Mouse (Mus musculus): ENCODE measurements at regions not wholly inside any gene's neighbourhood (a gene's known extent, or its start where the extent isn't known, plus 50 kb on each side); places are given as distances from the start of the nearest gene placed in this dataset.

- H3K4me3 ChIP-seq (ENCODE audit: low read depth, low read length) = no peak overlapping the region
- H3K27ac ChIP-seq (ENCODE audit: insufficient read depth, low read depth, low read length) = no peak overlapping the region
- TF ChIP-seq CTCF (IDR thresholded peaks at IDR 0.05; ENCODE audit: extremely low read depth, insufficient read length, insufficient replicate concordance, low read depth, low read length) = no peak
- TF ChIP-seq POLR2A (IDR thresholded peaks at IDR 0.05; ENCODE audit: low read depth, low read length) = no peak
- no peaks in the 10 kb centered on the region for H3K4me1 ChIP-seq (ENCODE audit: control insufficient read depth, insufficient read depth, insufficient read length, low read length)
- H3K27me3 ChIP-seq (ENCODE audit: control insufficient read depth, insufficient read depth, low read length) = no peaks in the 10 kb centered on the region
- 83% methylated on average over 9 of the region's 9 CpGs for WGBS
- H3K36me3 ChIP-seq (ENCODE audit: control insufficient read depth, insufficient read depth, low read length) = no peaks in the 10 kb centered on the region
These were observed 158.6 kb upstream of the Csf3r start for GRCm38 (mm10) chr4:125865728-125866127.

GRCm38 (mm10) chr4:125871211-125871610 is 153.1 kb upstream of the Csf3r start:
- 84% methylated on average over 13 of the region's 13 CpGs for WGBS
- TF ChIP-seq POLR2A (IDR thresholded peaks at IDR 0.05; ENCODE audit: low read depth, low read length) (no peak), CTCF (IDR thresholded peaks at IDR 0.05; ENCODE audit: extremely low read depth, insufficient read length, insufficient replicate concordance, low read depth, low read length) (no peak)

DNA sequence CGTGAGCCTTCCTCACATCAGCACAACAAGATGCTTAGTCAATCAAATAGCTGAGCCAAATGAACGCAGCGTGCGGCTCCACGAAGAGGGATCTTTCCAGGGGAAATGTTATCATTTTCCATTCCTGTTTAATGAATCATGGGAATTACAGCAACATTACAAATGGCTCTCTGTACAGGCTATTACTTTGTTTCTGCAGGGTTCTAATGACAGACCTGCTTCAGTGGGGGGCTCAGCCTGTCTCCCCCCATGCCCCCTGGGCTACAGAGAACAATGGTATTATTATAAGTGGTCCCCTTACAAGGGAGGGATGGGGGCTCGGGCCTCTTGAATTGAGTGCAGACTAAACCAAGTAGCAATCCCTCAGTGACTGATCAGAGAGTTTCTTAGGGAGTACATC is 144.3 kb upstream of the Csf3r start:
- Histone ChIP-seq H3K27ac (ENCODE audit: insufficient read depth, low read depth, low read length) (no peak overlapping the region), H3K4me1 (ENCODE audit: control insufficient read depth, insufficient read depth, insufficient read length, low read length) (no peaks in the 10 kb centered on the region), H3K36me3 (ENCODE audit: control insufficient read depth, insufficient read depth, low read length) (no peaks in the 10 kb centered on the region), H3K4me3 (ENCODE audit: low read depth, low read length) (no peak overlapping the region), H3K27me3 (ENCODE audit: control insufficient read depth, insufficient read depth, low read length) (no peaks in the 10 kb centered on the region)
- TF ChIP-seq POLR2A (IDR thresholded peaks at IDR 0.05; ENCODE audit: low read depth, low read length) (no peak), CTCF (IDR thresholded peaks at IDR 0.05; ENCODE audit: extremely low read depth, insufficient read length, insufficient replicate concordance, low read depth, low read length) (no peak)
- 70% methylated on average over 6 of the region's 6 CpGs for WGBS

More at GRCm38 (mm10) chr4:125871211-125871610, 153.1 kb upstream of the Csf3r start:
- Histone ChIP-seq H3K4me1 (ENCODE audit: control insufficient read depth, insufficient read depth, insufficient read length, low read length) (no peaks in the 10 kb centered on the region), H3K27ac (ENCODE audit: insufficient read depth, low read depth, low read length) (no peak overlapping the region), H3K4me3 (ENCODE audit: low read depth, low read length) (no peak overlapping the region), H3K36me3 (ENCODE audit: control insufficient read depth, insufficient read depth, low read length) (no peaks in the 10 kb centered on the region), H3K27me3 (ENCODE audit: control insufficient read depth, insufficient read depth, low read length) (no peaks in the 10 kb centered on the region)

- Histone ChIP-seq H3K27ac (ENCODE audit: insufficient read depth, low read depth, low read length) (no peak overlapping the region), H3K36me3 (ENCODE audit: control insufficient read depth, insufficient read depth, low read length) (no peaks in the 10 kb centered on the region), H3K27me3 (ENCODE audit: control insufficient read depth, insufficient read depth, low read length) (no peaks in the 10 kb centered on the region), H3K4me1 (ENCODE audit: control insufficient read depth, insufficient read depth, insufficient read length, low read length) (no peaks in the 10 kb centered on the region), H3K4me3 (ENCODE audit: low read depth, low read length) (no peak overlapping the region)
- TF ChIP-seq CTCF (IDR thresholded peaks at IDR 0.05; ENCODE audit: extremely low read depth, insufficient read length, insufficient replicate concordance, low read depth, low read length) (no peak), POLR2A (IDR thresholded peaks at IDR 0.05; ENCODE audit: low read depth, low read length) (no peak)
- WGBS = 41% methylated on average over 3 of the region's 3 CpGs
These were observed 141.8 kb upstream of the Csf3r start for GRCm38 (mm10) chr4:125882531-125882930.

DNA sequence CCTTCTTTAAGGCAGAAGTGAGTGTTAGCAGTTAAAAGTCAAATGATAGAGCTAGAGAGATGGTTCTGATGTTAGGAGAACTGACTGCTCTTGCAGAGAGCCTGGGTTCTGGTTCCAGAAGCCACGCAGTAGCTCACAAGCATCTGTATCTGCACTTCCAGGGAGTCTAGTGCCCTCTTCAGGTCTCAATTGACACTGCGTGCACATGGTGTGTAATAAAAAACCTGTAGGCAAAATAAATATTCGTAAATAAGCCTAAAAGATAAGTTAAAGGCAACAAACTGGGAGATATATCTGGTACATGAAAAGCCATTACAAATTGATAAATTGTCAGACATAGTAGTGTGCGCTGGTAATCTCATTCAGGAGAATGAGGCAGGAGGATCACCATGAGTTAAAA is 133.8 kb upstream of the Csf3r start:
- TF ChIP-seq POLR2A (IDR thresholded peaks at IDR 0.05; ENCODE audit: low read depth, low read length) (no peak), CTCF (IDR thresholded peaks at IDR 0.05; ENCODE audit: extremely low read depth, insufficient read length, insufficient replicate concordance, low read depth, low read length) (no peak)
- no peaks in the 10 kb centered on the region for H3K27me3 ChIP-seq (ENCODE audit: control insufficient read depth, insufficient read depth, low read length)
- 63% methylated on average over 4 of the region's 4 CpGs for WGBS
- H3K4me1 ChIP-seq (ENCODE audit: control insufficient read depth, insufficient read depth, insufficient read length, low read length) = no peaks in the 10 kb centered on the region
- no peak overlapping the region for H3K4me3 ChIP-seq (ENCODE audit: low read depth, low read length)
- H3K27ac ChIP-seq (ENCODE audit: insufficient read depth, low read depth, low read length) = no peak overlapping the region
- no peaks in the 10 kb centered on the region for H3K36me3 ChIP-seq (ENCODE audit: control insufficient read depth, insufficient read depth, low read length)

- TF ChIP-seq POLR2A (IDR thresholded peaks at IDR 0.05; ENCODE audit: low read depth, low read length) = no peak
- TF ChIP-seq CTCF (IDR thresholded peaks at IDR 0.05; ENCODE audit: extremely low read depth, insufficient read length, insufficient replicate concordance, low read depth, low read length) = no peak
- no peak overlapping the region for H3K27ac ChIP-seq (ENCODE audit: insufficient read depth, low read depth, low read length)
These were observed 131.2 kb upstream of the Csf3r start for GRCm38 (mm10) chr4:125893139-125893538.

DNA sequence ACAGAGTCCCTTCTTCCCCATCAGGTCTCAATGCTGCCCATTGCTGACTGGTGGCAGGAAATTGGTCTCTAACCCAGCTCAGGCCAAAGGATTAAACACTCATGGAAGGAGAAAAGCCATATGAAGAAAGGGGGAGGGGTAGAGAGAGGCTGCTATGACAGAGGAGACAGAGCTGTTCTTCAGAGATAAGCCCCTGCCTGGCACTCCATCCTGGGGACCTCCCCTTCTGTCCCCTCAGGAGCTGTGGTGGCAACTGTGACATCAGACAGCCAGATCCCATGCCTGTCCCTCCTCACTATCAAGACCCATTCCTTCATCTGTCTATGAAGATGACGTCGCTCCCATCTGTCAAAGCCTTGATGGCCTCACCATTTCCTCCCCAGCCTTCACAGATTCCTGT is 126.6 kb upstream of the Csf3r start:
- no peaks in the 10 kb centered on the region for H3K36me3 ChIP-seq (ENCODE audit: control insufficient read depth, insufficient read depth, low read length)
- no peaks in the 10 kb centered on the region for H3K27me3 ChIP-seq (ENCODE audit: control insufficient read depth, insufficient read depth, low read length)
- H3K4me1 ChIP-seq (ENCODE audit: control insufficient read depth, insufficient read depth, insufficient read length, low read length) = no peaks in the 10 kb centered on the region
- H3K27ac ChIP-seq (ENCODE audit: insufficient read depth, low read depth, low read length) = no peak overlapping the region
- H3K4me3 ChIP-seq (ENCODE audit: low read depth, low read length) = no peak overlapping the region
- 78% methylated on average over 2 of the region's 2 CpGs for WGBS
- TF ChIP-seq CTCF (IDR thresholded peaks at IDR 0.05; ENCODE audit: extremely low read depth, insufficient read length, insufficient replicate concordance, low read depth, low read length) (no peak), POLR2A (IDR thresholded peaks at IDR 0.05; ENCODE audit: low read depth, low read length) (no peak)

More at GRCm38 (mm10) chr4:125893139-125893538, 131.2 kb upstream of the Csf3r start:
- Histone ChIP-seq H3K36me3 (ENCODE audit: control insufficient read depth, insufficient read depth, low read length) (no peaks in the 10 kb centered on the region), H3K27me3 (ENCODE audit: control insufficient read depth, insufficient read depth, low read length) (no peaks in the 10 kb centered on the region), H3K4me1 (ENCODE audit: control insufficient read depth, insufficient read depth, insufficient read length, low read length) (no peaks in the 10 kb centered on the region), H3K4me3 (ENCODE audit: low read depth, low read length) (no peak overlapping the region)
- 58% methylated on average over 6 of the region's 6 CpGs for WGBS

Data from small intestine, adult 2 months (tissue).